ENCODE assay signal across 19 mouse cellular contexts in the genomic region with DNA sequence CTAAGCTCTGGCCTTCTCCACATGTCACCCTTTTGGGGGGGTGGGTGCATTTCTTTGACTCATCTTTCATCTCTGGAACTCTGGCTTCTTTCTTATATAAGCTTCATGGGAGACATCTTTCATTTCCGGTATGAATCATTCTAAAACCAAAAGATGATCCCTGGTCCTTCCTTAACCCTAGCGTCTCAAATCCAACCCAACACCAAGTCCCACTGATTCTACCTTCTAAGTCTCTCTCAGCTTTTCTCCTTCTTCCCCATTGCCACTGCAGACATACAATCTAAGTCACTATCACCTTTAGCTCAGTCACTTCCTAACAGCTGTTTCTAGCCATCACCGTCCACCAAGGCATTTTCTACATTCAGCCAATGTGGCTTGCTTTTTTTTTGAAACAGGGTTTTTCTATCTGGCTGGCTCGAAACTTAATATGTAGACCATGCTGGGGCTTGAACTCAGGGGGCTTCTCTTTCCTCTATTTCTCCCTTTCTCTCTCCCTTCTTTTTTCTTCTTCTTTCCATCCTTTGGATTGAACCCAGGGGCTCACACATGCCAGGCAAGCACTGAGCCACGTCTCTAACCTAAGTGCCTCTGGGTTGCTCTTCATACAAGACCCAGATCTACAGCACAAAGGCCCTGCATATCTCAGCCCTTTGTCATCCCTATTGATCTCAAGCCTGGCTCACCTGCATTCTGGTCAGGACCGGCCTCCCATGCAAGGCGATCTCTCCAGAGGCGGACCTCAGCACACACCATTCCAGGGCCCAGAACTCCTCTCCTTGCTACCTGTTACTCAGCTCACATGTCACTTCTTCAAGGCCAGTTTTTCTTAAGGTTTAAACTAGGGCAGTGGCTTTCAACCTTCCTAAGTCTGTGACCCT. TPM values are rescaled to one million over a fixed set of nuclear protein-coding genes. Genes with fewer than 3 reads are reported as not detected.
DNase-seq lines count a peak whose midpoint lies in the region; TF ChIP-seq lines count a peak whose summit lies in the region.
"Had no signal": no experiment of that assay in that cellular context is flagged by ENCODE, and none has a peak within 500 bp of the region (broad histone marks: within the 10 kb centered on the region; RNA-seq: fewer than 3 reads in every experiment).

No protein-coding gene starts in this region.

- no peaks in the 10 kb centered on the region for H3K27me3 ChIP-seq in myocyte (ENCODE audit: control insufficient read depth, insufficient read depth, insufficient read length)
- H3K27me3 ChIP-seq: embryonic facial prominence, embryonic 12.5 days; forebrain, embryonic 15.5 days; heart, embryonic 13.5 days; hindbrain, embryonic 12.5 days; kidney, embryonic 15.5 days; limb, embryonic 15.5 days; liver, embryonic 13.5 days; neural tube, embryonic 13.5 days had no signal

- H3K4me2 ChIP-seq in myocyte (ENCODE audit: low read depth): peak overlapping the region; percentile 24
- H3K4me2 ChIP-seq: embryonic facial prominence, embryonic 12.5 days; forebrain, embryonic 15.5 days; heart, embryonic 13.5 days; hindbrain, embryonic 12.5 days; kidney, embryonic 15.5 days; limb, embryonic 15.5 days; liver, embryonic 13.5 days; neural tube, embryonic 13.5 days had no signal

- H3ac ChIP-seq in myocyte (ENCODE audit: control insufficient read depth, insufficient read length): no peak overlapping the region

- H3K27ac ChIP-seq in layer of hippocampus, adult 2 months: no peak overlapping the region
- H3K27ac ChIP-seq: embryonic facial prominence, embryonic 12.5 days; forebrain, embryonic 15.5 days; heart, embryonic 13.5 days; hindbrain, embryonic 12.5 days; hindbrain, postnatal 0 days; kidney, embryonic 15.5 days; limb, embryonic 15.5 days; liver, embryonic 13.5 days; macrophage; midbrain, embryonic 10.5 days; neural tube, embryonic 13.5 days had no signal

- TF ChIP-seq CTCF in layer of hippocampus, adult 2 months (conservative IDR thresholded peaks at IDR 0.05): peak; percentile 14; the same call in 1 of the 2 replicates

- no peak overlapping the region for H3K4me3 ChIP-seq in layer of hippocampus, adult 2 months
- no peak overlapping the region for H3K4me3 ChIP-seq in myocyte
- H3K4me3 ChIP-seq: embryonic facial prominence, embryonic 12.5 days; forebrain, embryonic 15.5 days; heart, embryonic 13.5 days; hindbrain, embryonic 12.5 days; kidney, embryonic 15.5 days; limb, embryonic 15.5 days; liver, embryonic 13.5 days; midbrain, embryonic 10.5 days; neural tube, embryonic 13.5 days had no signal

- no peak for TF ChIP-seq POLR2A in myocyte (IDR thresholded peaks at IDR 0.05; ENCODE audit: insufficient read length, low read depth)

- H3K79me2 ChIP-seq in myocyte (ENCODE audit: control insufficient read depth, insufficient read depth): no peaks in the 10 kb centered on the region

- no peak for DNase-seq in layer of hippocampus, adult 2 months (ENCODE audit: low spot score in 2 of 2)
- no peak for DNase-seq in layer of hippocampus, adult 9-10 months (ENCODE audit: low spot score)
- peak; percentile 1 for DNase-seq in urinary bladder, postnatal 14 days (ENCODE audit: low spot score)
- no peak for DNase-seq in urinary bladder, adult 18-20 months (ENCODE audit: low spot score in 2 of 2)
- peak; percentile 67 for DNase-seq in ZHBTc4 (ENCODE audit: low read depth, low spot score)
- no peak for DNase-seq in kidney, adult 18-20 months
- no peak for DNase-seq in cerebellum, adult 11-12 months

- no peaks in the 10 kb centered on the region for H3K36me3 ChIP-seq in myocyte (ENCODE audit: control insufficient read depth, insufficient read depth)
- H3K36me3 ChIP-seq: embryonic facial prominence, embryonic 12.5 days; forebrain, embryonic 15.5 days; hindbrain, embryonic 12.5 days; kidney, embryonic 15.5 days; limb, embryonic 15.5 days; liver, embryonic 13.5 days; midbrain, embryonic 10.5 days; neural tube, embryonic 13.5 days had no signal

TF ChIP-seq in myocyte, 11 proteins besides CTCF, POLR2A, EP300 and RAD21:
- TF ChIP-seq USF1 (IDR thresholded peaks at IDR 0.05; ENCODE audit: low read depth) (no peak), POLR2AphosphoS2 (IDR thresholded peaks at IDR 0.05; ENCODE audit: insufficient read length, low read depth) (no peak), SRF (IDR thresholded peaks at IDR 0.05; ENCODE audit: control insufficient read depth, insufficient read length, low read depth) (no peak), MYOD1 (IDR thresholded peaks at IDR 0.05; ENCODE audit: control insufficient read depth in 1 of 3, insufficient read length in 2 of 3, low read depth in 2 of 3) (no peak), E2F4 (IDR thresholded peaks at IDR 0.05; ENCODE audit: insufficient read depth) (no peak), TCF3 (IDR thresholded peaks at IDR 0.05; ENCODE audit: insufficient read length, low read depth) (no peak), CEBPB (IDR thresholded peaks at IDR 0.05; ENCODE audit: insufficient read depth, poor library complexity, severe bottlenecking) (no peak), MAX (IDR thresholded peaks at IDR 0.05; ENCODE audit: low read depth) (no peak), REST (IDR thresholded peaks at IDR 0.05; ENCODE audit: insufficient read depth, insufficient read length) (no peak), MYOG (IDR thresholded peaks at IDR 0.05; ENCODE audit: control insufficient read depth in 1 of 3, insufficient read depth in 1 of 3, insufficient read length in 2 of 3, low read depth in 2 of 3) (no peak), TCF12 (IDR thresholded peaks at IDR 0.05; ENCODE audit: insufficient read depth, poor library complexity, severe bottlenecking) (no peak)
TF ChIP-seq in myocyte: peak in this region for 0.

RNA-seq across cellular contexts. Expression of a gene that starts 44.6 kb away (rescaled TPM):
- 10 to 100 TPM; 27.7 to 31.8 TPM for total RNA-seq in layer of hippocampus, adult 2 months (2021)
- polyA plus RNA-seq in myocyte (2012; fragmentation: generic; extraction: Trizol): 1.2 TPM

Comparison
In these comparisons a context has a peak if more than half of its experiments do, and no peak if none do; other contexts are left out.
1. DNase-seq: peak in urinary bladder, postnatal 14 days (single experiment) and ZHBTc4 (single experiment); none in layer of hippocampus, adult 2 months (0 of 2), layer of hippocampus, adult 9-10 months (single experiment), urinary bladder, adult 18-20 months (0 of 2), kidney, adult 18-20 months (single experiment) and cerebellum, adult 11-12 months (single experiment).